Mouse (Mus musculus): ENCODE data around the gene Golim4.

Golim4 gene

DNA sequence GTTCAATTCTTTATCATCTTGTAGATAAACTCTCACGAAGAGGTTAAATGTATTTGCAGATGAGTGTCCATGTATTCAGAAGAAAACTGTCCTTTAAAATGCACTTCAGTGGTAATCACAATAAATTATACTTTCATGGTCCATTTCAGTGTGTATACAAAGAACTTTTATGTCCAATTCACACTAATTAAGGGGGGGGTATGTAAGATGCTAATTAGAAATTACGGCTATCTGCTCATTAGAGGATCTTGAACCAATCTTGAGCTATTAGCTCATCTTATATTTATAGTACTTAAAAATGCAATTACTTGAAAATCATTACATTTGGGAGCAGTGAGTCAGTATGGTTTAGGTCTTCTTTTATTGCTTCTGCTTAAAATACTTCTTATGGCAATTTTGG is 31.6 kb downstream of the Golim4 start:
- DNase-seq = no peak

DNA sequence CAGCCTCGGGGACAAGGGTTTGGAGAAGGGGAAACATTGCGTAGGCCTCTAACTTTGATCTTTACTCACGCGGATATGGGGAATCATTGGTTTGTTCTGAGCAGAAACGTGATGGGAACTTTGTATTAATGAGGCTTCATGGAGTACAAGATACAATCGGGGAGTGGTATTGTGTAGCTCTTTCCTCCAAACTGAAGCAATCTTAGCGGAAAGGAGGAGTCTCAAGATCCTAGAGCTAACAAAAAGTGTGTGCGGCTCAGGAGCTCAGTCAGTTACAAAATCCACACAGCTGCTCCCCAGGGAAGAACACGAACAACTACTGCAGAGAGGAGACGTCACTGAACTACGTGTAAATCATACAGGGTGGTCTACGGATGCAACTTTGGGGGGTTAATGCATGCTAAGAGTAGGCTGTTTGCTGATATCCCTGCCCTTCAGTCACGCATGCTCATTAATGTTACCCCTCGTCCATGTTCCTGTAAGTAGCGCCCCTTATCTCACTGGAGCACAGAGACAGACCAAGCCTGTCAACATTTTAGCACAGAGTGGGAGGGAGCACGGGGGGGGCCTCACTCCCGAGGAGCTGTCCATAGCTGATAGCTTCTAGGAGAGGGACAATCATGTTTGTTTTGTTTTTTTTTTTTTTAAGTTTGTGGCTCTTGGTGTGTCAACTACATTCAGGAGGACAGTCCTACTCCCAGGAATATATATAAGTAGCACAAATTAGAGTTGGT is 38.8 kb downstream of the Golim4 start:
- DNase-seq = no peak

DNA sequence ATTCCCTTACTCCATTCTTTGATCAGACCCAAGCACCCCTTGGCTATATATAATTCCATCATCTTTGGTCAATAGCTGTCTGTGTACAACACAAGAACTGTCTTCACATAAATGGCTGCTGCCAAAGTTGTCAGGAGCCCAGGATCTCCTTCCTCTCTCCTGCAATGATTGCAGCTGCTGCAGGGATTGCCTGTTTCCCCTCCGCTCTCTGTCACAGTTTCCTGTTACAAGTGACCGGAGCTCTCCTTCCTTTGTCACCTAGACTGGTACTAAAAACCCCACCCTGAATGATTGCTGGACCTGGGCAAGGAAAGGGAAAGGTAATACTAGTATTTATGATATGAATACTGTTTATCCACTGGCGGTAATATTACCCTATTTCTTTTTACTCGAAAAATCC is 44.0 kb downstream of the Golim4 start:
- no peak for DNase-seq

DNA sequence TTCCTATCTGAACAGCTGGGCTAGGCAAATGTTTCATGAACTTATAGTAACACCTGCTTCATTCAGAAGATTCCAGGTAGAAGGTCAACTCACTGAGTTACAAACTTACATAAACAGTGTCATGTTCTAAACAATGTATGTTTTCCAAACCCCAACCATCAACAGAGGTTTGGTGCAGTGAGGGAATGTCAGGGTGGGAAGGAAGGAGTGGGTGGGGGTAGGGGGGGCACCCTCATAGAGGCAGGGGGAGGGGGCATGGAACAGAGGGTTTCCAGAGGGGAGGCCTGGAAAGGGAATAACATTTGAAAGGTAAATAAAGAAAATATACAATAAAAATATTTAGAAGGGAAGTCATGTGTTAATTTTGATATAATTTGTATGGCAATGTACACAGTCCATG is 46.0 kb downstream of the Golim4 start:
- DNase-seq = no peak

DNA sequence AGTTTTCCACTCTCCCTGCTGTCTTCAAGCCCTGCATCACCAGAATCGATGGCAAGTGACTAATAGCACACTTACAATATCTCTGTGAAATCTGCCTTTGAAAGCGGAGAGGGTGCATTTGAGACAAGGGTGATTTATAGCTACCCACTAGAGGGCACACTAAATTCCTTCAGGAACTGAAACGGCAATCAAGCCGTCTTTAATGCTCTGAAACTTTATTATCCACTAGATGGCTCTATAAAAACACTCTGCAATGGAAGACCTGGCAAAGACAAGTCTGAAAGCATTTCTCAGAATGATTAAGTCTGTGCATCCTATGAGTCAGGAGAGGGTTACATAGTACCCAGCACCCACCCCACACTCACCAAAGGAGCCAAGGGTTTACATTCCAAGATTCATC is 46.5 kb downstream of the Golim4 start:
- peak; percentile 35 for DNase-seq

GRCm38 (mm10) chr3:75901903-75902598 is 54.7 kb downstream of the Golim4 start:
- no peak for DNase-seq

DNA sequence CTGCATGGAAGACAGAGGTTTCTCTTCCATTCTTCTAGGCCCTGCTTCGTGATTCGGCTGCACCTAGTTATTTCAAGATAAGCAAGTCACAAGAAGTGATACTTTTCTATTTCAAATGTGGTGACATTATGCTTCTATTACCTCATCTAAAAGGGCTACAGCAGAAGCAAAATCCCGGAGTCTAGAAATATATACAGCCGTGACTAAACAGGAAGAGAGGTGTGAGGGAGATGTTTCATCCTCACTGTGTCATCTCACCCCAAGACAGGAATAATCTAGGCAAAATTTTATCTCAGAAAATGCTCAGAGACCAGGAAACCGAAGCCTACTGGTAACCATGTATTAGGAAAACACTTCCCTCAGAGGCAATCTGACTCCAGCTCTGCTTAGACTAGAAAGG is 61.7 kb downstream of the Golim4 start:
- DNase-seq = no peak

DNA sequence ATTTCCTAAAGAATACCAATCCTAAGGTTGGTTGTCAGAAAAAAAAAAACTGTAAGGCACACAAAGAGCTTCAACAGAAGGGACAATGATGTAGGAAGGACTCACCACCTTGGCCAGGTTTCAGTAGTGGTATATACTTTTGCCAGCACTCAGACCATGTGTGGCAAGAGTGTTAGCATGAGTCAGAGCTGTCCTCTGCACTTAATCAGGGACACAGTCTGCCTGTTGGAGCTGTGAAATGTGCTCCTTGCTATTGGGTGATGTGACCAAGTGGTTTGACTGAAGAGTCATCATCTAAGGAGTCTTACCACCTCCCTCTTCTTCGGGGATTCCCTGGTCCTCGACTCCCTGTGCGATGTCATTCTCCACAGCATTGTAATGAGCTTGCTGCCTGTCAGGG is 65.2 kb downstream of the Golim4 start:
- DNase-seq = no peak

DNA sequence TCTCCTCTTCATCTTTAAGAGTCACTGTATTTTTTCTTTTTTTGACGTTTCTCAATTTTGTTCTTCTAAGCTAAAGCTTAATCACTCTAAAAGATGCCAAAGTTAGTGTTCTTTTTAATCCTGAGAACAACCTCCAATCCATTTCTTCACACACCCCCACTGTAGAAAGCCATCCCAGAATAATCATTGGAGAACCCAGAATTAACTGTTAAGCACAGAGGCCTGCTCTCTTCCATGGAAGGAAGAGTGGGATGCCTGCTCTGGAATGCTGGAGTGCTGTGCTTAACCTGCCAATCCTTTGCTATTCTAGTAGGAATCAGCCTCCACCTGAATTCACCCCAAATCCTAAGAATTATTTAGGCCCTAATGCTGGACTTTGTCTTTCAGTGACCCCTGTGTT is 67.4 kb downstream of the Golim4 start:
- DNase-seq = no peak

DNA sequence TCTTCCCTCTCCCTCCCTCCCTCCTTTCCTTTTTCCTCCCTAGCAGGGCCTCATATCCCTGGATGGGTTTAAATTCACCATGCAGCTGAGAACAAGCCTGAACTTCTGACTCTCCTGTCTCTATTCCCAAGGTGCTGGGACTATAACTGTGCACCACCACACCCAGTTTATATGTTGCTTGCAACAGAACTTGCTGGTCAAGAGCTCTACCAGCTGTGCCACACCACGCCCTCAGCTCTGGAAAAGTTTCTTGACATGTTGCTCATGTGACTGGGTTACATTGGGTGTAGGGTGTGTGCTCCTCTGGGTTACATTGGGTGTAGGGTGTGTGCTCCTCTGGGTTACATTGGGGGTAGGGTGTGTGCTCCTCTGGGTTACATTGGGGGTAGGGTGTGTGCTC is 75.2 kb downstream of the Golim4 start:
- no peak for DNase-seq

- DNase-seq = no peak
Measured at GRCm38 (mm10) chr3:75879269-75879668, 77.5 kb downstream of the Golim4 start.

- no peak for DNase-seq
Measured at GRCm38 (mm10) chr3:75868886-75869285, 87.9 kb downstream of the Golim4 start.

GRCm38 (mm10) chr3:75864203-75864602 is 92.5 kb downstream of the Golim4 start:
- no peak for DNase-seq

DNA sequence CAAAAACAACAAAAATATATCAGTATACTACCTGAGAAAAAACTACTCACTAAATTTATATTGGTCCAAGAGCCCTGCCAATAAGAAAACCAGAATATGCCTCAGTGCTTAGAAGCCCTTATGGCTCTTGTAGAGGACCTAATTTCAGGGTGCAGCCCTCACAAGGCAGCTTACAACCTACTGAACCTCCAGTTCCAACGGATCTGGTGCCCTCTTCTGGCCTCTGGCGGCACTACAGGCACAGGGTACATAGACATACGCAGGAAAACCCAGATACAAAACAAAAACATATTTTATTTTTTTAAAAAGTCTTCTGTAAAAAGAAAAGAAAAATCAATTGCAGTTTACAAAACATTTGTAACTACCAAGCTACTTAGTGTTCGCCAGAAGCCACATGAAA is 95.1 kb downstream of the Golim4 start:
- no peak for DNase-seq

DNA sequence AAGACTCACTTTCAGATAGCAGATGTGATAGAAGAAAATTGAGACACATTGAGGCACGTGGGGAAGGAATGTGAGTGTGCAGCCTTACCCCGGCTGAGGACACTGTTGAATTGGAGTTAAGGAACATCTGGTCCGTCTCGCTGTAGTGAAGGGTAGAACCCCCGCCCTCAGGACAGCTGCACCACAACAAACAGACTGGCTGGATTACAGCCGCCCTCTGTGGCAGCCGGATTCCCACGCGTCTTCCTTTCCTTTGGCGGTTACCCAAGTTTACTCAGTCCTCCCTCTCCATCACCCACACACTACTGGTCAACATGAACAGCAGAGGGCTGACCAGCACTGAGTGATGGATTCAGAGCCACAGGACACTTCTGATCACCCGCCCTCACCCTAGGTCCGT is 96.0 kb downstream of the Golim4 start:
- no peak for DNase-seq

- no peak for DNase-seq
Measured at GRCm38 (mm10) chr3:75835286-75835967, 121.3 kb downstream of the Golim4 start.

DNA sequence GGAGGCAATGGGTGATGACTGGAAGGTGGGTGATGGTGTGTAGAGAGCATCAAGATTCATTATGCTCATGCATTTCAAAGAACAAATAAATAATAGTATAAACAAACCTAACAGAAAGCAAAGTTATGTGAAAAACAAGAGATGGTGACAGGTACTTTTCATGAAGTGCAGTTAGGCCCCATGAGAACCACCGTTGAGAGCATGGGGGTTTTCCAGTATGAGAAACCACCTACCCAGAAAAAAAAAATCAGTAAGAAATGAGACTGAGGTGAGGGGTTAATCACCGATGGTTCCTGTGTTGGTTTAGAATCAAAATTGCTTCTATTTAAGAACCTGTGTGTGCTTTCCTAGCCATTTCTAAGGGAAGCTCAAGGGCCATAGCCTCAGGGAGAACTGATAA is 121.9 kb downstream of the Golim4 start:
- DNase-seq = no peak
